Mouse (Mus musculus): ENCODE results near the gene Vars2. TPM values are rescaled to one million over a fixed set of nuclear protein-coding genes. Genes with fewer than 3 reads are reported as not detected.

Gene Vars2
- polyA plus RNA-seq, 1 experiment, result 171 TPM

DNA sequence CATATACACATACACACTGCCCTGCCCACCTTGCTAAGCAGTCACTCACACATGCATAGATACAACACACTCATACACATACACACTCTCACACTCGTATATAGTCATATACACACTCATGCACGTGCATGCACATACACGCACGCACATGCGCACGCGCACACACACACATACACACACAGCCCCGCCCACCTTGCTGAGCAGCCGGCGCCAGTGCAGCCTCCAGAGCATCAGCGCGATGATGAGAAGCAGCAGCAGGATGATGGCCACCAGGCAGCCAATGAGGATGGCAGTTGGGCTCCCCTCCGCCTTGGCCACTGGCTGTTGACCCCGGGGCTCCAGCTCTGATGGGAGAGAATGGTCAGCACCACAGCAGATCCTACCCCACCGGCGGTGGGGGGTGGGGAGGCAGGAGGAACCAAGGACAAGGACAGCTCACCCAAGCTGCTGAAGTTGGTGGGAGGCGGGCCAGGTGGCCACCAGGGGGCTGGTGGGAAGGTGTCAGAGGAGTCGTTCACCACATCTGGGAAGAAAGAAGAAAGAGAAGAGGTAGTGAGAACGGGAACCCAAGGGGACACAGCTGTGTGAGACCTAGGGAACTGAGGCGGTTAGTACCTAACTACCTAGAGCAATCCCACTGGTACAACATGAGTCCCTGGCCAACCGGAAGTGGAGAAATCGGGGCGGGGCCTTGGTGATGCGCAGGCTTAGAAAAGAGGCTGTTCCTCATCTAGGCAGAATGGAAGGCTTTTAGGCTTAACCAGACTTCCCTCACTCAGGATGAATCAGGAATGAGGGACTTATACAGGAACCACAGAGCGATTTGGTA, 21.2 kb upstream of the Vars2 start:
- no peak for DNase-seq
- Histone ChIP-seq H3K4me1 (replicated peaks; ENCODE audit: control insufficient read depth, insufficient read depth, low read length) (peaks cover 7% of the 10 kb centered on the region; the same call in 1 of the 2 replicates), H3K27me3 (ENCODE audit: control insufficient read depth, insufficient read depth, low read length) (no peaks in the 10 kb centered on the region; the same call in 1 of the 2 replicates), H3K27ac (ENCODE audit: control insufficient read depth, insufficient read depth, low read length) (no peak overlapping the region), H3K4me3 (ENCODE audit: control insufficient read depth, insufficient read depth, low read length) (no peak overlapping the region), H3K36me3 (ENCODE audit: control insufficient read depth, insufficient read depth, low read length) (no peaks in the 10 kb centered on the region)
- TF ChIP-seq CTCF (IDR thresholded peaks at IDR 0.05; ENCODE audit: borderline replicate concordance, control insufficient read depth, extremely low read depth, insufficient read depth, low read length, poor library complexity) (no peak), POLR2A (IDR thresholded peaks at IDR 0.05; ENCODE audit: control insufficient read depth, extremely low read depth, insufficient read depth, low read length, poor library complexity) (no peak)
- 71% methylated on average over 25 of the region's 25 CpGs for WGBS

DNA sequence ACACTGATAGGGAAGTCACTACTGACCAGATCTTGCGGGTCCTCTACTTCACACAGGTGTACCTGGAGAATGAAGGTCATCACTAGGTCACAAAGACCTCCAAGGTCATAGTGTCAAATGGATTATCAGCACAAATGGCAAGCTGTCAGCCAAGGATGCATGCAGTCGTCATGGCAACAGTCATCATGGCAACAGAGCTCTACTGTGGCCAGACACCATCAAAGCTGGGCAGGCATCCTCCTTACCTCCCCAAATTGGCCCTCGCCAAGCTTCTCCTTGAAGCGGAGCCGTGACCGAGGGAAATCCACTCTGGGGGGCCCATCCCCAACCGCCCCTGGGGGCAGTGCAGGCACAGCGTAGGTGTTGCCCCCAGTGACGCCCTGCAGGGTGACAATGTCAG, 17.7 kb upstream of the Vars2 start:
- no peak for DNase-seq
- Histone ChIP-seq H3K4me1 (replicated peaks; ENCODE audit: control insufficient read depth, insufficient read depth, low read length) (peaks cover 7% of the 10 kb centered on the region; the same call in 1 of the 2 replicates), H3K36me3 (ENCODE audit: control insufficient read depth, insufficient read depth, low read length) (no peaks in the 10 kb centered on the region), H3K27ac (ENCODE audit: control insufficient read depth, insufficient read depth, low read length) (no peak overlapping the region), H3K4me3 (ENCODE audit: control insufficient read depth, insufficient read depth, low read length) (no peak overlapping the region), H3K27me3 (ENCODE audit: control insufficient read depth, insufficient read depth, low read length) (no peaks in the 10 kb centered on the region; the same call in 1 of the 2 replicates)
- no peak for TF ChIP-seq POLR2A (IDR thresholded peaks at IDR 0.05; ENCODE audit: control insufficient read depth, extremely low read depth, insufficient read depth, low read length, poor library complexity)
- no peak for TF ChIP-seq CTCF (IDR thresholded peaks at IDR 0.05; ENCODE audit: borderline replicate concordance, control insufficient read depth, extremely low read depth, insufficient read depth, low read length, poor library complexity)
- 72% methylated on average over 9 of the region's 9 CpGs for WGBS

DNA sequence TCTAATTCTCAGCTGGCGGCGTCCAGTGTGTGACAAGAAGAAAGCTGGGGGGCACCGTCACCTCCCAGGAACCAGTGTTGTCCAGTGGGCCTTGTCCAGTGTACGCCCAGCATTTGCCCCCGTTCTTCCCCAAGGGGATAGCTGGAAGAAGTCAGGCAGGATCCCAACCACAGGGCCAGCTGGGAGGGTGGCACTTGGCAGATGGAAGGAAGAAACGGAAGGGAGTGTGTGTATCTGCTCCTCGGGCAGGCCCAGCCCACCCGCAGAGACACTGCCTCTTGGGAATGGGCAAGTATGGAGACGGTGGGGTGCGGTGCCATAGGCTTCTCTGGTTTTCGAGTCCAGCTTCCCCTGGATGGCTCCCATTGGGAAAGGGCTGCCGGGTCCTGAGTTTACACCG, 14.6 kb upstream of the Vars2 start:
- Histone ChIP-seq H3K27me3 (ENCODE audit: control insufficient read depth, insufficient read depth, low read length) (no peaks in the 10 kb centered on the region; the same call in 1 of the 2 replicates), H3K27ac (ENCODE audit: control insufficient read depth, insufficient read depth, low read length) (no peak overlapping the region), H3K36me3 (ENCODE audit: control insufficient read depth, insufficient read depth, low read length) (no peaks in the 10 kb centered on the region), H3K4me3 (ENCODE audit: control insufficient read depth, insufficient read depth, low read length) (no peak overlapping the region), H3K4me1 (replicated peaks; ENCODE audit: control insufficient read depth, insufficient read depth, low read length) (0 out of 2 replicates have a peak, but pooled peaks cover 2% of the 10 kb centered on the region)
- 92% methylated on average over 13 of the region's 13 CpGs for WGBS
- no peak for TF ChIP-seq POLR2A (IDR thresholded peaks at IDR 0.05; ENCODE audit: control insufficient read depth, extremely low read depth, insufficient read depth, low read length, poor library complexity)
- no peak for TF ChIP-seq CTCF (IDR thresholded peaks at IDR 0.05; ENCODE audit: borderline replicate concordance, control insufficient read depth, extremely low read depth, insufficient read depth, low read length, poor library complexity)
- no peak for DNase-seq

DNA sequence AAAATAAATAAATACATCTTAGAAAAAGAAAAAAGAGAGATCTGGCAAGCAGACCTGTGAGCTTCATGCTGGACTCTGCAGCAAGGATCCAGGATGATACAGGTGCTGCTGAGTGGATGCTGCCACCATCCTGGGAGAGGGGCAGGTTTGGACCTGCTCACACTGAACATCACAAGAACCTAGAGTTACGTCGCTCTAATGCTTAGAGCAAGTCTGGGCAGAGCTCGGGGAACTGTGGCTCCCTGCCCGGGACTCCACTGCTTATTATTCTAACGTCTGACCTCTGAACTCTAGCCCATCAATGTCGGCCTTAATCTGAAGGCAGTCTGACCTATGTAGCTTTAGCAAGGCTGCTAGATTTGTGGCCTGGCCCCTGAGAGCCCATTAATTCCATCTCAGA, 13.2 kb upstream of the Vars2 start:
- H3K4me3 ChIP-seq (ENCODE audit: control insufficient read depth, insufficient read depth, low read length), result no peak overlapping the region
- no peak overlapping the region for H3K27ac ChIP-seq (ENCODE audit: control insufficient read depth, insufficient read depth, low read length)
- no peaks in the 10 kb centered on the region for H3K36me3 ChIP-seq (ENCODE audit: control insufficient read depth, insufficient read depth, low read length)
- H3K4me1 ChIP-seq (replicated peaks; ENCODE audit: control insufficient read depth, insufficient read depth, low read length), result no peaks in the 10 kb centered on the region
- DNase-seq, result no peak
- WGBS, result 73% methylated on average over 6 of the region's 6 CpGs
- H3K27me3 ChIP-seq (ENCODE audit: control insufficient read depth, insufficient read depth, low read length), result no peaks in the 10 kb centered on the region; the same call in 1 of the 2 replicates
- TF ChIP-seq POLR2A (IDR thresholded peaks at IDR 0.05; ENCODE audit: control insufficient read depth, extremely low read depth, insufficient read depth, low read length, poor library complexity) (no peak), CTCF (IDR thresholded peaks at IDR 0.05; ENCODE audit: borderline replicate concordance, control insufficient read depth, extremely low read depth, insufficient read depth, low read length, poor library complexity) (no peak)

DNA sequence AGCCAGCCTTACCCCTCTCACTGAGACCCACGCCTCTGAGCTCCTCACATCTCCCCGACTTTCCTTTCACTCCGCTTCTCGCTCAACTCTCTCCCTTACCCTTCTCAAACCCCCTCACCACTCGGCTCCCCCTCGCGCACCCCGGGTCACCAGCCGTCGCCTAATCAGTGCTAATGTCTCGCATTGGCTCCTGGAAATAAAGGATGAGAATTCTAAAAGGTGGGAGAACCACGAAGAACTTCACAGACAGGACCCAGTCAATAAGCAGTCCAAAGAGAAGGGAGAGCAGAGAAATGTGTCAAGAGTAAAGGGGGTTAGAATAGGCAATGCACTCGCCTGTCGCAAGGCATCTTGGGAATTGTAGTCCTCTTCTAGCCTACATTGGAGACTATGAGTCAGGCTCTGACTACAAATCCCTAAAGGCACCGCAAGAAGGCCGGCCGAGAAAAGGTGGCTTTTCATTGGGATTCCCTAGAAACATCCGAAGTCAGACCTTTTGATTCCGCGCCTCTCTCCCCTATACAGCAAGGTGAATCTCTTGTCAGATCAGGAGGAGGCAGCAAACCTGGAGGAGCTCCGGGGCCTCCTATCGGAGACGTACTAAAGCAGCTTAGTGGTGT, 6.1 kb upstream of the Vars2 start, which contains the start of gene Gtf2h4:
Gene Gtf2h4, minus strand, starts transcription at position 324 of the 620 bp plus-strand sequence.
- DNase-seq, result peak; percentile 91
- Histone ChIP-seq H3K27ac (ENCODE audit: control insufficient read depth, insufficient read depth, low read length) (peak within 1 kb of the TSS; percentile 100), H3K27me3 (ENCODE audit: control insufficient read depth, insufficient read depth, low read length) (no peaks in the 10 kb centered on the region), H3K4me3 (ENCODE audit: control insufficient read depth, insufficient read depth, low read length) (peak within 1 kb of the TSS; percentile 90), H3K36me3 (ENCODE audit: control insufficient read depth, insufficient read depth, low read length) (peaks cover 3% of the 10 kb centered on the region; the same call in 1 of the 2 replicates), H3K4me1 (replicated peaks; ENCODE audit: control insufficient read depth, insufficient read depth, low read length) (peaks cover 33% of the 10 kb centered on the region)
- WGBS, result 2% methylated on average over 23 of the region's 23 CpGs
- TF ChIP-seq POLR2A (IDR thresholded peaks at IDR 0.05; ENCODE audit: control insufficient read depth, extremely low read depth, insufficient read depth, low read length, poor library complexity) (0 out of 2 replicates have a peak, but pooled peaks have one; percentile 35), CTCF (IDR thresholded peaks at IDR 0.05; ENCODE audit: borderline replicate concordance, control insufficient read depth, extremely low read depth, insufficient read depth, low read length, poor library complexity) (no peak)

DNA sequence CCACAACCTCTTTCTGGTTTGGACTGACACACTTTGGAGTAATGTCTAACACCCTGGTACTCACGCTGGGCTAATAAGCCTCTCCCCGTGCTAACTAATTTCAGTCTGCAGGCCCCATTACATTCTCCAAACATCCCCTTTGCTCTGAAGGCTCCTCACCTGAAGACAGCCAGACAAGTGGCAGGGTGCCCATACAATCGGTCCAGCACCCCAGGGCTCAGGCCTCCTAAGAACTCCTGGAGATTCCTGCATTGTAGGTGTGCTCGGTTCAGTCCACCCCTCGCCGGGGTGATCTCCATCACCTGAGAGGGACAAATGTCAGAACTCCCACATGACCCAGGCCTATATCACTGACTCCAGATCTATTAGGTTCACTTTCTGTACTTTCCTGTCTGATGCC, 5.1 kb upstream of the Vars2 start:
- TF ChIP-seq POLR2A (IDR thresholded peaks at IDR 0.05; ENCODE audit: control insufficient read depth, extremely low read depth, insufficient read depth, low read length, poor library complexity), result no peak
- TF ChIP-seq CTCF (IDR thresholded peaks at IDR 0.05; ENCODE audit: borderline replicate concordance, control insufficient read depth, extremely low read depth, insufficient read depth, low read length, poor library complexity), result no peak
- 94% methylated on average over 6 of the region's 6 CpGs for WGBS
- Histone ChIP-seq H3K4me1 (replicated peaks; ENCODE audit: control insufficient read depth, insufficient read depth, low read length) (peaks cover 39% of the 10 kb centered on the region), H3K4me3 (ENCODE audit: control insufficient read depth, insufficient read depth, low read length) (peak overlapping the region; percentile 44), H3K36me3 (ENCODE audit: control insufficient read depth, insufficient read depth, low read length) (peaks cover 3% of the 10 kb centered on the region; the same call in 1 of the 2 replicates), H3K27me3 (ENCODE audit: control insufficient read depth, insufficient read depth, low read length) (no peaks in the 10 kb centered on the region), H3K27ac (ENCODE audit: control insufficient read depth, insufficient read depth, low read length) (peak overlapping the region; percentile 100)
- peak; percentile 14 for DNase-seq
